Mouse (Mus musculus) adrenal gland, postnatal 4 days (tissue): ENCODE data around the gene Ccdc106. TPM values are rescaled to one million over a fixed set of nuclear protein-coding genes. Genes with fewer than 3 reads are reported as not detected.
"Not testable (repeated sequence)": the region's sequence is repeated elsewhere in the genome, so short reads cannot be mapped to it uniquely, and the experiment has no call there.

ENCODE experiments used
- DNase-seq, 2 experiments: peaks; one replicate each; pipeline ENCODE4 v3.0.0; 2021 to 2022; ENCODE audit warnings: low spot score in 2 of 2, mixed read lengths in 2 of 2
- long read RNA-seq, 2 experiments: library from polyadenylated mRNA; stranded (forward); transcript quantifications; one replicate each; pipeline ENCODE4 v2.0.0; 2021
- total RNA-seq, 2 experiments: library from RNA; stranded (reverse); gene quantifications; 2 replicates each; pipeline ENCODE4 v1.2.3; 2021

The Ccdc106 gene
- total RNA-seq, result 1 to 10 TPM; 2.7 to 4.4 TPM
- long read RNA-seq, experiment 1, partial matches to known transcripts, result 0 of 2 reads
- long read RNA-seq, experiment 1, other reads (novel, unspliced or antisense), result 2 of 2 reads
- long read RNA-seq, experiment 2, partial matches to known transcripts, result 3 of 17 reads
- long read RNA-seq, experiment 2, other reads (novel, unspliced or antisense), result 12 of 17 reads

- peak; percentile 97 to 98 for DNase-seq
Measured at GRCm38 (mm10) chr7:5020000-5020681, at the start of gene Ccdc106, which contains the start of gene Zfp865. Ccdc106 (plus strand) TSS chr7:5020553. Zfp865 (plus strand) TSS chr7:5020376.

DNA sequence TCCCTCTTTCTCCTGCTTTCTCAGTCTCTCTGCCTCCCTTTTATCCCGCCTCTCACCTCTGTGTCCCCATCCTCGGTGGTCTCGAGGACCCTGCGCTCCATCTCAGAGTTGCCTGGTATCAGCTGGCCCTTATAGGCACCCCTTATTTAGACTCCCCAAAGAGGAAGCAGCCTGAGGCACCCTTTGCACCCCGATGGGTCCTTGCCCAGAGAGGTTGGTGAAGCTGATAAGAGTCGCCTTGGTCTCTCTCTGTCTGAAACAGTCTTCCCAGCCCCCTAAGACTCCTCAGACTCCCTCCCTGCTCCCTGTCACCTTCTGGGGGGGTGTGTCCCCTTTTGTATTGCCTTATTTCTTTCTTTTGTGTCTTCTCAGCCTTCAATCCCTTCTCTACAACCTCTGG lies 49.3 kb upstream of the Ccdc106 start, which contains the start of gene Sbk3:
TSS of gene Sbk3 (minus strand) at position 101 of the 400 bp plus-strand sequence.
- no peak for DNase-seq

- DNase-seq, result no peak
Measured at GRCm38 (mm10) chr7:4971710-4972109, 48.6 kb upstream of the Ccdc106 start.

DNA sequence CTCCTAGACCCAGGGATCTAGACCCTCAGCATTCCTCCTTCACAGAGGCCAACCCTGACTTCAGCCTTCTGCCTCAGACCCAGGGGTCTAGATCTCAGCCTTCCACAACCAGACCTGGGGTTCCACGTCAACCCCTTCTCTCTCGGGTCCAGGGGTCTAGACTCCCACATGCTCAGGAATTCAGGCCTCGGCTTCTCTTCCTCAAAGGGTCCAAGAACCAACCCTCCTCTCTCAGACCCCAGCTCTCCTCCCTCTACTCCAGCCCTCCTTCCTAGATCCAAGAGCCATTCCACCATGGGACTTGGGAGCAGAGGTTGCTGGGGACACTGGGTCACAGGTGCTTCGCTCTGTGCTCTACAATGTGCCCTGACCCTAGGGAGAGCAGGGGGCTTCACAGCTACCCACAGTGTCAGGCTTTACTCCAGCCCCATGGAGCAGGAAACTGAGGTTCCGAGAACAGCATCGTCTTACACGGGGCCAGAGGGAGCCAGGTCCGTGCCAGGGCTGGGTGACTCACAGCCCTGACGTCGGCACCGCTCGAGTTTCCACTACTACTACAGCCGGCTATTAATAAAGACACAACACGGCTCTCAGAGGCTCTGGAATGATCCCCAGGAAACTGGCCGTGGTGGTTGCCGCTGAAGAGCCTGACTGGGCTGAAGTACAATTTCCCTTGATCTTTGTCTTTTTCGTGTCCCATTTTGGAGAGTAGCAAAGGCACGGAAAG lies 47.9 kb upstream of the Ccdc106 start:
- peak in 1 of 2 experiments; percentile 32 for DNase-seq

DNA sequence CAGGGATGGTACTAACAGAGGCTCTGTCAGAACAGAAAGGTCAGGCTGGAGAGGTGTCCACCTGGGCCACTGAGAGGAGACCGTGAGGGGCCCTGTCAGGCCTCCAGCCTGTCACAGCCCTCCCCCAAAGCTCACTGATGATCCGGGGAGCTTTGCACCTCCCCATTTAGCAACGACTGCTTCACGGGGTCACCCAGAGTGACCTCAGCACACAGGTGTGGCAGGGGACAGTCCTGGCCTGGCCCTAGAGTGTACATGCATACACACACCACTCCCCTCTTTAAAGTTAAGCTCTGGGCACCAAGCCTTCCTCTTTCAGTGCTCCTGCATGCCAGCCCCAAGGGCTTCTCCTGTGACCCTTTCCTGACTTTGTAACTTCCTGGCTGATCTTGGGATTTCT lies 44.9 kb upstream of the Ccdc106 start:
- no peak for DNase-seq

- no peak for DNase-seq
Measured at GRCm38 (mm10) chr7:4976832-4977231, 43.5 kb upstream of the Ccdc106 start.

GRCm38 (mm10) chr7:4988250-4988649 lies 32.1 kb upstream of the Ccdc106 start:
- DNase-seq, result no peak

- no peak for DNase-seq
Measured at GRCm38 (mm10) chr7:4993347-4993998, 26.9 kb upstream of the Ccdc106 start.

GRCm38 (mm10) chr7:4993999-4994788 lies 26.2 kb upstream of the Ccdc106 start:
- DNase-seq, result no peak

DNA sequence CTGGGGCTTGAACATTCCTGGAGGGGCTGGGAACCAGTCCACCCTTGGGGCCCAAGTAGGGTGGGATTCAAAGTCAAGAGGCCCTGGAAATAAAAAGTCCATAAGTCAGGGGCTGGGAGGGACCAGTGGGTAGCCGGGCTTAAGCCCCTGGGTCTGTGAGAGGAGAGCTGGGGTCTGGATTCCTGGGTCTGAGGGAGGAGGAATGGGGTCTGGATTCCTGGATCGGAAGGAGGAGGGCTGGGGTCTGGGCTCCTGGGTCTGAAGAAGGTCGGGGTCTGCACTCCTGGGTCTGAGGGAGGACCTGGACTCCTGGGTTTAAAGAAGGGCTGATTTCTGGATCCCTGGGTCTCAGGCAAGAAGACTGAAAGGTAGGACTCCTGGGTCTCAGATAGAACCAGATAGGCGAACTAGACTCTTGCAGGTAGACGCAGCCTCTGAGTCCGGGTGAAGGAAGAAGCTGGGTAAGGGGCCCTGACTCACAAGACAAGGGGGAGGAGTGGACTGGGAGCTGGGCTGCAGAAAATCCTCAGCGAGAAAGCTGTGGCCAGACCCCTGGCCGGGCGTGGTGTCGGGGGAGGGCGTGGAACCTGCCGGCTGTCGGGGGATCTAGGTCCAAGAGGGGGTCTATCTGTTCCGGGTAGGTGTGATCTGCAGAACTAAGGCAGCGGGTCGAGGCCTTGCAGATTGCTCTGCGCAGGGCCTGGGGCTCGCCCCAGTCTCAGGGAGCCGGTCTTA lies 24.9 kb upstream of the Ccdc106 start:
- no peak for DNase-seq

- DNase-seq, result peak; percentile 90
Measured at GRCm38 (mm10) chr7:4996003-4996895, 24.1 kb upstream of the Ccdc106 start, which contains the start of gene Zfp579. Zfp579 (minus strand) TSS chr7:4996158.

GRCm38 (mm10) chr7:4996934-4997333 lies 23.4 kb upstream of the Ccdc106 start:
- DNase-seq, result no peak

DNA sequence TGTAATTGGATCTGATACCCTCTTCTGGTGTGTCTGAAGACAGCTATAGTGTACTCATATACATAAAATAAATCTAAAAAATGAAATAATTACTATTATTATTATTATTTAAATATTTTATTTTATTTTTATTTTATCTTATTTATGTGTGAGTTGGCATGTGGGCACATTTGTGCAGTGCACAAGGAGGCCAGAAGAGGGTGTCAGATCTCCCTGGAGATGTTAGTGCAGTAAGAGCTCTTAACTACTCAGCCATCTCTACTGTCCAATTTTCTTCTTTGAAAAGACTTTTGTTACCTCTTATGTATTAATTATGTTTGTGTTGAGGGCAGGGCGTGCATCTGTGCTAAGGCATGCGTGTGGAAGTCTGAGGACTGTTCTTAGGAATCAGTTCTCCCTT lies 20.5 kb upstream of the Ccdc106 start:
- DNase-seq, result no peak

DNA sequence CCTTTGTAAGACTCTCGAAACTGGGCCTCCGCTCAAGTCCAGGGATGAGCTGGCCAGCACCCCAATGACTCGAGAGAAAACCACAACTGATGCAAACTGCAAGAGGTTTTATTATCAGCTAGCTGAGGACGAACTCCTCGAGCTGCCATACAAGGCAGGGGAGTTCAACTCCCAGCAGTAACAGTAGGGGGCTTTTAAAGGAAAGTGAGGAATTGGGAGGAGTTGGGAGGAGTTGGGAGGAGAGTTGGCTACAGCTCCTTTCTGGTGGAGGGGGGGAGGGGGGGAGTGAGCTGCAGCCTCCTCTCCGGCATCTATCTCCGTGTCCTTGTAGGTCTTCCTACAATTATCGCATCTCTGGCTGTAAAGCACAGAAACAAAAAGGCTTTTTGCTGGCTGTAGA lies 17.5 kb upstream of the Ccdc106 start:
- DNase-seq, result not testable (repeated sequence)

GRCm38 (mm10) chr7:5008229-5008628 lies 12.1 kb upstream of the Ccdc106 start:
- no peak for DNase-seq

DNA sequence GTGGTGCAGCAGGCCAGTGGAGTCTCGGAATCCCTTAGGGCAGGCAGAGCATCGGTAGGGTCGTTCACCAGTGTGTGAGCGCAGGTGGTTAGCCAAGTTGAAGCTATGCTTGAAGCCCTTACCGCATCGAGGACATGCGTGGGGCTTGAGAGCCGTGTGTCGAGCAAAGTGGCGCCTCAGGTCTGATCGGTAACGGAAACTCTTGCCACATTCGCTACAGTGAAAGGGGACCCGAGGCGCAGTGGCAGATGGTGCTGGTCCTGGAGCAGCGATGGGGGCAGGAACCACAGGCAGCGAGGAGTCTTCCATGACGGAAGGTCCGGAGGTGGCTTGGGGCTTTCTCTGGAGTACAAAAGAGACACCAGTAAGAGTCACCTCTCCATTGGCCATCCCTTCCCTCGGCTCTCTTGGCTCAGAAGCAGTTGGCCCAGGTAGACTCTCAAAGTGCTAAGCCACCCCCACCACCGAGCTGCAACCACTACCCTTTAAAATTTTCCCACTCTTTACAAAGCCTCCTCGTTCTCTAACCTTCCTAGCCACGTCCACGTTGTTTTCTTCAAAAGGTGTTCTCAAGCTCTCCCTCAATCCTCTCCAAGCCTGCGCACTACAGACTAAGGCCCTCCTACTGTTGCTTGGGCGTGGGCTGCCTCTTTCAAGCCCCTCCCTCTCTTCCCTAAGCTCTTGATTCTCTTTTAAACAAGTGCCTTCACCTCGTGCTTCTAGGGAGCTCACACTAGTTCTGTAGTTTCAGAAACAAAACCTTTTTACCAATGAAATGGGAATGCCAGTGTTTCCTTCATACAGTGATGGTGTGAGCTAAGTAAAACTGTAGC lies 7.5 kb upstream of the Ccdc106 start:
- DNase-seq, result no peak

DNA sequence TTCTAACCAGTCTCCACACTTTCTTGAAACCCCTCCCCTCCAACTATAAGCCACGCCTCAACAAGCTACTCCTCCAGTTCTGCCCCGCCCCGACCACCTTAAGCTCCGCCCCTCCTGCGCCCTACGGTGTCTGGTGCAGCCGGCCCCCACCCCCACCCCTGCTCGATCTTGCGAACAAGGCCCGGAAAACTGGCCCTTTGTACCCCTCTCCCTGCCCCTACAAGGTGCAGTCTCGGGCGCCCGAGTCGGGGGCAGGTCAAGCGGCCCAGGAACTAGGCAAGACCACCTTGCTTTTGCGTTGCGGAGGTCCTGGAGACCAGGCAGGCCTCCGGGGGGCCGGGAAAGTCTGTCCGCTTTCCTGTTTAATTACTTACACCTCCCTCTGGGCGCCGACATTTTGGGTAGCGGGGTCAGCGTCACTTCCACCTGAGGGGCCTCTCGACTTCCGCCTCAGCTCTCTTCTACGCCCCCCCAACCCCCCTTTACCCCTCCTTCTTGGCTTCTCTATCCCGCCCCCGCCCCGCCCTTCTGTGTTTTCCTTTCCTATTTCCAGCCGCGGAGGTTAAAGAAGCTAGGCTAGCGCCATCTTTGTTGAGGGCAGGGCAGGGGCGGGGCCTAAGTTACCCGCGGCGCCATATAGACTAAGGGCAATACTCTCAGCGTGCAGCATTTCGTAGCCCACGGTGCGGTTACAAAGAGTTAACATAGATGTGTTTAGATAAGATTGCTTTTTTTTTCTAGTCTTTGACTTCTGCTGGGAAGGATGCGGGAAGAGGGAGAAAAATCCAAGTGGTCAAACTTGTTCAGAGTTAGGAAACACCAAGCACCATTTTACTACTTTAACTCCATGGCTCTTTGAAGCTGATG lies 5.9 kb upstream of the Ccdc106 start, which contains the start of the genes Zfp524 and Fiz1:
TSS of gene Zfp524 (plus strand) at position 165 of the 867 bp plus-strand sequence.
TSS of gene Fiz1 (minus strand) at position 447 of the 867 bp plus-strand sequence.
- DNase-seq, result peak; percentile 91 to 92
